Comparison of ENCODE assay signal across 31 mouse cellular contexts in the genomic region with DNA sequence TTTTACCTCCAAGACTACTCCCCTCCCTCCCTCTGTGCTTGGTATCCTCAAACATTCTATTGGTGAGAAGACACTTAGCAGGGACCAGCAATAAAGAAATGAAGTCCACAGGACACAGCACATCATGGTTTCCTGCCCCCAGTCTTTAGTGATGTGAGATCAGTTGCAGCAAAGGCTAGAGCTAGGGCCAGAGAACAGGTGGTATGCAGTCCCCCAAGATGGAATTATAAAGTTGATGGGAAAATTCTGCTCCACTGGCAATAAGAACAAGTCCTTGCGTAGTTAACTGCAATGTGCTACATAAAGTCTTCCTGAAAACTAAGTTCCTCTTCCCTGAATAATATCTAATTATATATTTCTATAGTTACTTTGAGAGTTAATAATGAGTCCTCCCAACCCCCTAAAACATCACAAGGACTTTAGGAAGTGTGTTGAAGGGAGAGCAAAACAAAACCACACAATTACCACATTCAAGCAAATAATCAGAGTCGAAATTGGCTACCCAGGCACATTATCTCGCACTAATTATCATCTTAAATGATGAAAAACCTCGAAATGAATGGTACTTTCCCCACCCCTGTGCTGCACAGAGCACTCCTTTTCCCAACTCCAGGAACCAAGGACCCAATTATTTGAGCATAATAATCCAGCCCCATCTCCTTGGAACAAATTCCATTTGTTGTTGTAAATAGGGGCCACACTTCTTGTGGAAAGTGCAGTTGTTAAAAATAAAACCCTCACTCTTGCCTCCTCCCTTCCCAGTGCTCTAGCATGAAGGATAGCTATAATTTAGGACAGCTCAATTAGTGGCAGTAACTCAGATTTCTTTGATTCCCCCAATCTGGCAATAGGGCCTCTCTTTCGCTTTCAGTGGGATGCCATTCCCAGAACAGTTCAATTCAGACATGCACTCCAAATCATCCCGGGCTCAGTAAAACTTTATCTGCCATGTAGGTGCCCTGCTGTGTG.
DNase-seq lines count a peak whose midpoint lies in the region; ATAC-seq lines count a peak whose summit lies in the region.
"Had no signal": no experiment of that assay in that cellular context is flagged by ENCODE, and none has a peak within 500 bp of the region (broad histone marks: within the 10 kb centered on the region; RNA-seq: fewer than 3 reads in every experiment).

No protein-coding gene starts in this region.

- no peak for DNase-seq in frontal cortex, postnatal 36 days (ENCODE audit: low spot score in 2 of 2)
- DNase-seq in brain, adult 2 months (ENCODE audit: low read depth, low spot score) = peak; percentile 24
- DNase-seq in retina, embryonic 14.5 days (ENCODE audit: low spot score) = peak; percentile 51
- DNase-seq in urinary bladder, postnatal 25 days (ENCODE audit: low spot score) = no peak
- no peak for DNase-seq in left cerebral cortex, adult 18-20 months (ENCODE audit: low spot score in 2 of 2)
- DNase-seq: adrenal gland, postnatal 10 days; cerebellum, adult 11-12 months; cerebellum, postnatal 10 days; gastrocnemius, postnatal 25 days; heart, adult 11 months; kidney, adult 2 months; liver, postnatal 0 days; lung, postnatal 36 days; right cerebral cortex, adult 18-20 months; spleen, adult 18-20 months; thymus, postnatal 25 days had no signal

- 0 out of 2 replicates have a peak overlapping the region, but pooled peaks have one; percentile 6 for H3K27ac ChIP-seq in forebrain, embryonic 13.5 days
- no peak overlapping the region for H3K27ac ChIP-seq in midbrain, embryonic 15.5 days
- H3K27ac ChIP-seq: embryonic facial prominence, embryonic 13.5 days; heart, embryonic 10.5 days; heart, embryonic 15.5 days; hindbrain, embryonic 12.5 days; hindbrain, postnatal 0 days; intestine, embryonic 15.5 days; kidney, postnatal 0 days; liver, embryonic 12.5 days; neural tube, embryonic 13.5 days had no signal

- H3K4me3 ChIP-seq in forebrain, embryonic 13.5 days = no peak overlapping the region
- no peak overlapping the region for H3K4me3 ChIP-seq in midbrain, embryonic 15.5 days
- H3K4me3 ChIP-seq: embryonic facial prominence, embryonic 13.5 days; heart, embryonic 10.5 days; heart, embryonic 15.5 days; hindbrain, embryonic 12.5 days; intestine, embryonic 15.5 days; liver, embryonic 12.5 days; neural tube, embryonic 13.5 days had no signal

- no peak overlapping the region for H3K4me2 ChIP-seq in forebrain, embryonic 13.5 days
- no peak overlapping the region for H3K4me2 ChIP-seq in midbrain, embryonic 15.5 days
- H3K4me2 ChIP-seq: embryonic facial prominence, embryonic 13.5 days; heart, embryonic 15.5 days; hindbrain, embryonic 12.5 days; intestine, embryonic 15.5 days; liver, embryonic 12.5 days; midbrain, embryonic 11.5 days; neural tube, embryonic 13.5 days had no signal

- no peaks in the 10 kb centered on the region for H3K36me3 ChIP-seq in forebrain, embryonic 13.5 days (ENCODE audit: poor library complexity, severe bottlenecking)
- no peaks in the 10 kb centered on the region for H3K36me3 ChIP-seq in midbrain, embryonic 15.5 days (replicated peaks)
- H3K36me3 ChIP-seq: embryonic facial prominence, embryonic 13.5 days; heart, embryonic 10.5 days; heart, embryonic 15.5 days; hindbrain, embryonic 12.5 days; intestine, embryonic 15.5 days; liver, embryonic 12.5 days; neural tube, embryonic 13.5 days had no signal

- H3K27me3 ChIP-seq in forebrain, embryonic 13.5 days = no peaks in the 10 kb centered on the region
- no peaks in the 10 kb centered on the region for H3K27me3 ChIP-seq in midbrain, embryonic 15.5 days (replicated peaks)
- H3K27me3 ChIP-seq: CH12.LX; embryonic facial prominence, embryonic 13.5 days; heart, embryonic 15.5 days; hindbrain, embryonic 12.5 days; intestine, embryonic 15.5 days; liver, embryonic 12.5 days; neural tube, embryonic 13.5 days; Patski had no signal

- H3K9me3 ChIP-seq in forebrain, embryonic 13.5 days (replicated peaks) = no peaks in the 10 kb centered on the region
- no peaks in the 10 kb centered on the region for H3K9me3 ChIP-seq in midbrain, embryonic 15.5 days
- H3K9me3 ChIP-seq: embryonic facial prominence, embryonic 13.5 days; heart, embryonic 10.5 days; heart, embryonic 15.5 days; hindbrain, embryonic 12.5 days; intestine, embryonic 15.5 days; liver, embryonic 12.5 days; neural tube, embryonic 13.5 days had no signal

- peaks cover 15% of the 10 kb centered on the region for H3K4me1 ChIP-seq in forebrain, embryonic 13.5 days
- H3K4me1 ChIP-seq in midbrain, embryonic 15.5 days = no peaks in the 10 kb centered on the region
- H3K4me1 ChIP-seq: embryonic facial prominence, embryonic 13.5 days; heart, embryonic 10.5 days; heart, embryonic 15.5 days; hindbrain, embryonic 12.5 days; intestine, embryonic 15.5 days; liver, embryonic 12.5 days; neural tube, embryonic 13.5 days had no signal

- H3K9ac ChIP-seq in forebrain, embryonic 13.5 days = no peak overlapping the region
- H3K9ac ChIP-seq in midbrain, embryonic 15.5 days = no peak overlapping the region
- H3K9ac ChIP-seq: embryonic facial prominence, embryonic 13.5 days; heart, embryonic 15.5 days; hindbrain, embryonic 12.5 days; intestine, embryonic 15.5 days; liver, embryonic 12.5 days; liver, postnatal 0 days; neural tube, embryonic 13.5 days had no signal

- ATAC-seq in frontal cortex, adult (ENCODE audit: low TSS enrichment) = peak; percentile 47
- ATAC-seq in forebrain, embryonic 13.5 days = peak; percentile 93
- no peak for ATAC-seq in midbrain, embryonic 15.5 days (replicated peaks)
- ATAC-seq: hindbrain, postnatal 0 days; intestine, embryonic 15.5 days; liver, embryonic 12.5 days; liver, postnatal 0 days; Patski had no signal

- 16% methylated on average over 6 of the region's 6 CpGs for WGBS in forebrain, embryonic 13.5 days
- 71% methylated on average over 6 of the region's 6 CpGs for WGBS in midbrain, embryonic 15.5 days

Comparison
In these comparisons a context has a peak if more than half of its experiments do, and no peak if none do; other contexts are left out.
1. DNase-seq: peak in brain, adult 2 months (single experiment) and retina, embryonic 14.5 days (single experiment); none in frontal cortex, postnatal 36 days (0 of 2), urinary bladder, postnatal 25 days (single experiment) and left cerebral cortex, adult 18-20 months (0 of 2).